Mouse (Mus musculus): Measurements from ENCODE around the gene Nt5c3b.
A peak's percentile ranks its signal among the peaks of the same experiment; 100 is the strongest.

The Nt5c3b gene

DNA sequence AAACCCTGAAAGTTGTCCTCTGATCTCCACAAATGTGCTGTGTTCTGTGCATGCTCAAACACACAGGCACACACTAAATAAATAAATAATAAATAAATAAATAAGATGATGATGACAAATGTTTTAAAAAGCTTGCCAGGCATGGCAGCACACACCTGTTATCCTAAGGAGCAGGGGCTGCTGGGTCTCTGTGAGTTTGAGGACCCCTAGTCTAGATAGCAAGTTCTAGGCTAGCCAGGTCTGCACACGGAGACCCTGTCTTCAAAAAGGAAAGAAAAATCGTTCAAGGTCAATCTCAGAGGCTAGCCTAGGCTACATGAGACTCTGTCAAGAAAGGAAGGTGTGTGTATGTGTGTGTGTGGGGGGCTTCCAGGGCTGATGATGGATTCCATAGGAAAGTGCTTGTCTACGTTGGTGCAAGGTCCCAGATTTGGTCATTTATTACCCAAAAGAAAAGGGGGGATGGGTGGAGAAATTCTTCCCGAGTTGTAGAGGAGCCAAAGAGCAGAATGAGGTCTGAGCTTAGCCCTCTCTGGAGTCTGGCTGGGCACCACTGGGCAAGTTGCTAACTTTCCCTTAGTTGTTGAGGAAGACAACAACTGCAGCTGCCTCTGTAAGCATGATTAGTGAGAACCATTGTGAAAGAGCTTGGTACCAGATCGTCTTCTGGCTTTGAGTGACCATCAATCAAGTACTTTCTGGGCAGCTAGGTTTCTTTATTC is 47.1 kb downstream of the Nt5c3b start:
- H3K27me3 ChIP-seq (ENCODE audit: insufficient read depth, low read length) = no peaks in the 10 kb centered on the region
- peaks cover 91% of the 10 kb centered on the region for H3K4me1 ChIP-seq (replicated peaks; ENCODE audit: low read depth, low read length)
- H3K36me3 ChIP-seq (ENCODE audit: insufficient read depth, low read length) = peaks cover 32% of the 10 kb centered on the region
- H3K4me3 ChIP-seq (replicated peaks; ENCODE audit: low read length) = peak overlapping the region; percentile 91
- no peaks in the 10 kb centered on the region for H3K9me3 ChIP-seq (ENCODE audit: low read length)
- TF ChIP-seq POU5F1 (IDR thresholded peaks at IDR 0.05; ENCODE audit: borderline replicate concordance, low read length) (no peak), CTCF (conservative IDR thresholded peaks at IDR 0.05; ENCODE audit: low read length) (no peak), NANOG (IDR thresholded peaks at IDR 0.05; ENCODE audit: borderline replicate concordance, low read length) (no peak)

DNA sequence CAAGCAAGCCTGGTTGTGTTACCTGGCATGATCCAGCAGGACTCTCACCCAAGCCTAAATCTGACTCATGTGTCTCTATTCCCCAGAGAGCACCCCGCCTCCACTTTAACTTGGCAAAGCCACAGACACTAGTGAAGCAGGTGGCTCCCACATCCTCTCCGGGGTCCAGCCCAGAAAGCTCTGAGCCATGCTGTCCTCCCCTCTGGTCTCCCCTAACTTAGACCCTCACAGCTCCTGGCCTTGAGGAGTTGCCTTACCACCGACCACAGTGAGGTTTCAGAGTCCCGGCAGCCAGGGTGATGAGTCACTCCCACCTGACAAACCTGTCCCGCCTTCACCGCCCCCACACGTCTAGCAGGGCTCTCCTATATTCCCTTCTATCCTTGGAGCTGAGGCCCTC is 47.9 kb downstream of the Nt5c3b start:
- peaks cover 34% of the 10 kb centered on the region for H3K36me3 ChIP-seq (ENCODE audit: insufficient read depth, low read length)
- peaks cover 91% of the 10 kb centered on the region for H3K4me1 ChIP-seq (replicated peaks; ENCODE audit: low read depth, low read length)
- no peaks in the 10 kb centered on the region for H3K9me3 ChIP-seq (ENCODE audit: low read length)
- no peaks in the 10 kb centered on the region for H3K27me3 ChIP-seq (ENCODE audit: insufficient read depth, low read length)
- TF ChIP-seq CTCF (conservative IDR thresholded peaks at IDR 0.05; ENCODE audit: low read length) = no peak
- TF ChIP-seq POU5F1 (IDR thresholded peaks at IDR 0.05; ENCODE audit: borderline replicate concordance, low read length) = no peak
- TF ChIP-seq NANOG (IDR thresholded peaks at IDR 0.05; ENCODE audit: borderline replicate concordance, low read length) = no peak
- H3K4me3 ChIP-seq (replicated peaks; ENCODE audit: low read length) = peak overlapping the region; percentile 70

DNA sequence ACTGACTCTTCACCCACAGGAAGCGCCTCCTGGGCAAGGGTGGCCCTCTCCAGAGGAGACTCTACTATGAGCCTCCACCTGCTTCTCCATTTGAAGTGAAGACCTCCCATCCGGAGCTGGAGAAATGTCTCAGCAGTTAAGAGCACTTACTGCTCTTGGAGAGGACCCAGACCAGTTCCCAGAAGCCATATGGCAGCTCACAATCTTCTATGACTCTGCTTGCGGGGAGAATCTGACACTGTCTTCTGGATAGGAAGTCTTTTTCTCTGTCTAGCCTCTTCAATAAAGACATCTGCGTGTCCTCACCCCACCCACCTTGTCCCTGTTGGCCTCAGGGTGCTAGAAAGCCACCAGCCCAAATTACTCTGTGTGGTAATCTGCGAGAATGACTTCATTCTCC is 48.6 kb downstream of the Nt5c3b start:
- no peak for TF ChIP-seq POU5F1 (IDR thresholded peaks at IDR 0.05; ENCODE audit: borderline replicate concordance, low read length)
- TF ChIP-seq NANOG (IDR thresholded peaks at IDR 0.05; ENCODE audit: borderline replicate concordance, low read length) = no peak
- no peak for TF ChIP-seq CTCF (conservative IDR thresholded peaks at IDR 0.05; ENCODE audit: low read length)
- Histone ChIP-seq H3K9me3 (ENCODE audit: low read length) (no peaks in the 10 kb centered on the region), H3K36me3 (ENCODE audit: insufficient read depth, low read length) (peaks cover 38% of the 10 kb centered on the region), H3K27me3 (ENCODE audit: insufficient read depth, low read length) (no peaks in the 10 kb centered on the region), H3K4me1 (replicated peaks; ENCODE audit: low read depth, low read length) (peaks cover 91% of the 10 kb centered on the region), H3K4me3 (replicated peaks; ENCODE audit: low read length) (peak overlapping the region; percentile 70)

GRCm38 (mm10) chr11:100391884-100392345 is 49.7 kb downstream of the Nt5c3b start:
- Histone ChIP-seq H3K36me3 (ENCODE audit: insufficient read depth, low read length) (peaks cover 38% of the 10 kb centered on the region), H3K4me3 (replicated peaks; ENCODE audit: low read length) (peak overlapping the region; percentile 70), H3K9me3 (ENCODE audit: low read length) (no peaks in the 10 kb centered on the region), H3K27me3 (ENCODE audit: insufficient read depth, low read length) (no peaks in the 10 kb centered on the region), H3K4me1 (replicated peaks; ENCODE audit: low read depth, low read length) (peaks cover 99% of the 10 kb centered on the region)
- TF ChIP-seq NANOG (IDR thresholded peaks at IDR 0.05; ENCODE audit: borderline replicate concordance, low read length) (peak; percentile 44; the same call in 1 of the 2 replicates), CTCF (conservative IDR thresholded peaks at IDR 0.05; ENCODE audit: low read length) (no peak)

DNA sequence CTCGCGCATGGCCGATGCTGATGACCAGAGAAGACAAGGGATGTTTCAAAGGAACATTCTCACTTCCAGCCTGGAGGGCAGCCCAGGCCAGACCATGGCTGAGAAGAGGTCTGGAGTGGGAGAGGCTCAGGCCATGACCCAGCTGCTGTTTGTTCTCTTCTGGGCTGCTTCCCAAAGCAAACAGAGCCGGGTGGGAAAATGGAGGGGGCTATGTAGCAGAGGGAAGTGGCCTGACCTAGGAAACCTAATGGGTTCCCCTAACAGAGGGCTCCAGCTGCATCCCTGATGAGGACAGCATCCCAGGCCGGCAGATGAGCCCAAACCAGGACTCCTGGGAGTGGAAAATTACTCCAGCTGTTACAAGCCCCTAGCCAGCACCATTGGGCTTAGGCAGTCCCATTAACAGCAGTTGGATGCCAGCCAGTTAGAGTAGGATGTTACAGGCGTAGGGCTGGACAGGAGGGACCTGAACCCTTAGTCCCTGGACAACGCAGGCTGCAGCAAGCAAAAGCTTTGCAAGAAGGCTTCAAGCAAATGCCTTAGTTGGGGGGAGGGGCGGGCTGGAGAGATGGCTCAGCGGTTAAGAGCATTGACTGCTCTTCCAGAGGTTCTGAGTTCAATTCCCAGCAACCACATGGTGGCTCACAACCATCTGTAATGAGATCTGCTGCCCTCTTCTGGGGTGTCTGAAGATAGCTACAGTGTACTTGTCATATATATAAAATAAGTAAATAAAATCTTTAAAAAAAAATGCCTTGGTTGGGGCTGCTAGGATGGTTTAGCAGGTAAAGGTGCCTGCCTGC is 50.3 kb downstream of the Nt5c3b start:
- Histone ChIP-seq H3K9me3 (ENCODE audit: low read length) (no peaks in the 10 kb centered on the region), H3K27me3 (ENCODE audit: insufficient read depth, low read length) (no peaks in the 10 kb centered on the region), H3K4me1 (replicated peaks; ENCODE audit: low read depth, low read length) (peaks cover 99% of the 10 kb centered on the region), H3K36me3 (ENCODE audit: insufficient read depth, low read length) (peaks cover 38% of the 10 kb centered on the region), H3K4me3 (replicated peaks; ENCODE audit: low read length) (peak overlapping the region; percentile 70)
- TF ChIP-seq CTCF (conservative IDR thresholded peaks at IDR 0.05; ENCODE audit: low read length) (no peak), POU5F1 (IDR thresholded peaks at IDR 0.05; ENCODE audit: borderline replicate concordance, low read length) (no peak), NANOG (IDR thresholded peaks at IDR 0.05; ENCODE audit: borderline replicate concordance, low read length) (no peak)

DNA sequence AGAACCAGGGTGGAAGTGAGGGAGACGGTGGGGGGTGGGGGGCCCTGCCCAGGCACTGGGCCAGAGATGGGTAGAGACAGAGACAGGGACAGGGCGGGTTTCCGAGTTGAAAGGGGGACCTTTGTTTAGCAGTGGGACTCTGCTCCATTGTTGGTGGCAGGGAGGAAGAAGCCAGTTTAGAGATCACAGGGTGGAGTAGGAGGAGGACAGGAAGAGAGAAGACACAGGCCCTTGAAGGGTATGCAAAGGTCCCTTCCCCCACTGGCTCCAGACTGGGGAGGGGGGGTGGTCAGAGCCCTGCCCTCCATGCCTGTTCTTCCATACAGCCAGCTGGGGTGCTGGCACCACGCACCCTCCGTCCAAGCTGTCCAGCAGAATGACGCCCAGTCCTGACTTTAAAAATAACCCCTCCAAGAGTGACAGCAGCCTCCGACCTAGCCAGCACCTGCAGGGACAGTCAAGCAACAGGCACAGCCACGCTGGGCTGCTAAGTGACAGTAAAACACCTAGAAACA is 51.6 kb downstream of the Nt5c3b start:
- Histone ChIP-seq H3K36me3 (ENCODE audit: insufficient read depth, low read length) (peaks cover 49% of the 10 kb centered on the region), H3K4me3 (replicated peaks; ENCODE audit: low read length) (peak overlapping the region; percentile 70), H3K4me1 (replicated peaks; ENCODE audit: low read depth, low read length) (peaks cover 99% of the 10 kb centered on the region), H3K27me3 (ENCODE audit: insufficient read depth, low read length) (no peaks in the 10 kb centered on the region), H3K9me3 (ENCODE audit: low read length) (no peaks in the 10 kb centered on the region)
- no peak for TF ChIP-seq POU5F1 (IDR thresholded peaks at IDR 0.05; ENCODE audit: borderline replicate concordance, low read length)
- no peak for TF ChIP-seq NANOG (IDR thresholded peaks at IDR 0.05; ENCODE audit: borderline replicate concordance, low read length)
- no peak for TF ChIP-seq CTCF (conservative IDR thresholded peaks at IDR 0.05; ENCODE audit: low read length)

GRCm38 (mm10) chr11:100388588-100388987 is 53.0 kb downstream of the Nt5c3b start:
- no peaks in the 10 kb centered on the region for H3K27me3 ChIP-seq (ENCODE audit: insufficient read depth, low read length)
- peak overlapping the region; percentile 70 for H3K4me3 ChIP-seq (replicated peaks; ENCODE audit: low read length)
- H3K4me1 ChIP-seq (replicated peaks; ENCODE audit: low read depth, low read length) = peaks cover 99% of the 10 kb centered on the region
- no peaks in the 10 kb centered on the region for H3K9me3 ChIP-seq (ENCODE audit: low read length)
- no peak for TF ChIP-seq NANOG (IDR thresholded peaks at IDR 0.05; ENCODE audit: borderline replicate concordance, low read length)
- TF ChIP-seq CTCF (conservative IDR thresholded peaks at IDR 0.05; ENCODE audit: low read length) = no peak
- TF ChIP-seq POU5F1 (IDR thresholded peaks at IDR 0.05; ENCODE audit: borderline replicate concordance, low read length) = no peak
- H3K36me3 ChIP-seq (ENCODE audit: insufficient read depth, low read length) = peaks cover 49% of the 10 kb centered on the region

DNA sequence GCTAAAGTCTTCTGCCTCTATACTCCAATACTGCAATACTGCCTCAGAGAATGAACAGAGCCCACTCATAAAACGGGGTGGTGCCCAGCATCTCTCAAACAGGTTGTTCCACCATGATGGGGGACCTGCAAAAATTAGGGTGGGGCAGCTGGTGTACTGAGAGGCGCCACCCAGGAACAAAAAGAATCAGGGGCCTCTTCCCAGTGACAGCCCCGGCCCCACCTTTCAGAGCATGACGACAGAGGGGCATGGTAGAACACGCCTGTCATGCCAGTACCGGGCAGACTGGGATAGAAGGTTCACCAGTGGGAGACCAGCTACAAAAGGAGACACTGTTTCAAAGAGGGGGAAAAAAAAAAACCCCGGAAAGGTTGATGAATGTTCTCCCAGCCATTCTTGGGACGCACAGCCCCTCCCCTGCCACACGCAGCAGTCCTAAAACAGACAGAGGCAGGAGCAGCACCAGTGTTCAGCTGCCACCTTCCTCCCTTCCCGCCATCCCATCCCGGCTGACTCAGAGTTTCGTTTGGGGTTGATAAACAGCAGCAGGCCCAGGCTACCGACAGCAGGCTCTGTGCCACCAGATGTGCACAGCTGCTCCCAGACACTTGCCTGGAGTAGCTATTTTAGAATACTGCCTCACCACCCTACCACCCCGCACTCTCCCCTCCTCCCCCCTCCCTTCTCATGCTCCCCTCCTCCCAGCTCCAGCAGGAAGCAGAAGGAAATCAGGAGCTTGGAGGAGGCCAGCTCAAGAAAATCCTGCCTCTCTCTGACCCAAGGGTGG is 53.8 kb downstream of the Nt5c3b start:
- peaks cover 49% of the 10 kb centered on the region for H3K36me3 ChIP-seq (ENCODE audit: insufficient read depth, low read length)
- TF ChIP-seq CTCF (conservative IDR thresholded peaks at IDR 0.05; ENCODE audit: low read length) (no peak), POU5F1 (IDR thresholded peaks at IDR 0.05; ENCODE audit: borderline replicate concordance, low read length) (no peak), NANOG (IDR thresholded peaks at IDR 0.05; ENCODE audit: borderline replicate concordance, low read length) (no peak)
- no peaks in the 10 kb centered on the region for H3K9me3 ChIP-seq (ENCODE audit: low read length)
- no peaks in the 10 kb centered on the region for H3K27me3 ChIP-seq (ENCODE audit: insufficient read depth, low read length)
- peaks cover 99% of the 10 kb centered on the region for H3K4me1 ChIP-seq (replicated peaks; ENCODE audit: low read depth, low read length)
- H3K4me3 ChIP-seq (replicated peaks; ENCODE audit: low read length) = peak overlapping the region; percentile 70

Data from E14TG2a.4 (cell line).